Mouse (Mus musculus): ENCODE measurements around the gene Gm973.
A peak's percentile ranks its signal among the peaks of the same experiment; 100 is the strongest.

Gene Gm973

GRCm38 (mm10) chr1:59541271-59542020 is 25.4 kb downstream of the Gm973 start:
- DNase-seq (ENCODE audit: inconsistent age in 2 of 2, low spot score in 1 of 2) = no peak

- no peak for DNase-seq (ENCODE audit: inconsistent age in 2 of 2, low spot score in 1 of 2)
Measured at GRCm38 (mm10) chr1:59542231-59542630, 26.2 kb downstream of the Gm973 start.

GRCm38 (mm10) chr1:59543911-59544310 is 27.8 kb downstream of the Gm973 start:
- DNase-seq (ENCODE audit: inconsistent age in 2 of 2, low spot score in 1 of 2) = no peak

- no peak for DNase-seq (ENCODE audit: inconsistent age in 2 of 2, low spot score in 1 of 2)
Measured at GRCm38 (mm10) chr1:59548486-59548885, 32.4 kb downstream of the Gm973 start.

GRCm38 (mm10) chr1:59549036-59549675 is 33.1 kb downstream of the Gm973 start:
- DNase-seq (ENCODE audit: inconsistent age in 2 of 2, low spot score in 1 of 2) = no peak

- no peak for DNase-seq (ENCODE audit: inconsistent age in 2 of 2, low spot score in 1 of 2)
Measured at GRCm38 (mm10) chr1:59550227-59550626, 34.2 kb downstream of the Gm973 start.

GRCm38 (mm10) chr1:59550996-59551395 is 34.9 kb downstream of the Gm973 start:
- no peak for DNase-seq (ENCODE audit: inconsistent age in 2 of 2, low spot score in 1 of 2)

- no peak for DNase-seq (ENCODE audit: inconsistent age in 2 of 2, low spot score in 1 of 2)
Measured at GRCm38 (mm10) chr1:59553708-59554107, 37.6 kb downstream of the Gm973 start.

- DNase-seq (ENCODE audit: inconsistent age in 2 of 2, low spot score in 1 of 2) = no peak
Measured at GRCm38 (mm10) chr1:59563581-59563980, 47.5 kb downstream of the Gm973 start.

GRCm38 (mm10) chr1:59565804-59566203 is 49.7 kb downstream of the Gm973 start:
- DNase-seq (ENCODE audit: inconsistent age in 2 of 2, low spot score in 1 of 2) = no peak

GRCm38 (mm10) chr1:59566281-59566680 is 50.2 kb downstream of the Gm973 start:
- no peak for DNase-seq (ENCODE audit: inconsistent age in 2 of 2, low spot score in 1 of 2)

- DNase-seq (ENCODE audit: inconsistent age in 2 of 2, low spot score in 1 of 2) = no peak
Measured at GRCm38 (mm10) chr1:59566926-59567325, 50.9 kb downstream of the Gm973 start.

- no peak for DNase-seq (ENCODE audit: inconsistent age in 2 of 2, low spot score in 1 of 2)
Measured at GRCm38 (mm10) chr1:59567521-59567920, 51.5 kb downstream of the Gm973 start.

- no peak for DNase-seq (ENCODE audit: inconsistent age in 2 of 2, low spot score in 1 of 2)
Measured at GRCm38 (mm10) chr1:59568283-59568682, 52.2 kb downstream of the Gm973 start.

GRCm38 (mm10) chr1:59569301-59569700 is 53.2 kb downstream of the Gm973 start:
- no peak for DNase-seq (ENCODE audit: inconsistent age in 2 of 2, low spot score in 1 of 2)

GRCm38 (mm10) chr1:59570767-59571166 is 54.7 kb downstream of the Gm973 start:
- no peak for DNase-seq (ENCODE audit: inconsistent age in 2 of 2, low spot score in 1 of 2)

GRCm38 (mm10) chr1:59571502-59571901 is 55.4 kb downstream of the Gm973 start:
- no peak for DNase-seq (ENCODE audit: inconsistent age in 2 of 2, low spot score in 1 of 2)

GRCm38 (mm10) chr1:59573843-59574242 is 57.8 kb downstream of the Gm973 start:
- no peak for DNase-seq (ENCODE audit: inconsistent age in 2 of 2, low spot score in 1 of 2)

- no peak for DNase-seq (ENCODE audit: inconsistent age in 2 of 2, low spot score in 1 of 2)
Measured at GRCm38 (mm10) chr1:59574262-59575187, 58.5 kb downstream of the Gm973 start.

- DNase-seq (ENCODE audit: inconsistent age in 2 of 2, low spot score in 1 of 2) = peak in 1 of 2 experiments; percentile 62
Measured at GRCm38 (mm10) chr1:59578770-59579169, 62.7 kb downstream of the Gm973 start.

GRCm38 (mm10) chr1:59579327-59579726 is 63.3 kb downstream of the Gm973 start:
- no peak for DNase-seq (ENCODE audit: inconsistent age in 2 of 2, low spot score in 1 of 2)
